Mouse (Mus musculus) lung, adult 18-20 months (tissue): ENCODE data around the gene Ptprs.

Experiments used
- DNase-seq, 2 experiments: peaks; one replicate each; pipeline ENCODE4 v3.0.0; 2022; ENCODE audit warnings: mixed read lengths in 2 of 2

Gene Ptprs

DNA sequence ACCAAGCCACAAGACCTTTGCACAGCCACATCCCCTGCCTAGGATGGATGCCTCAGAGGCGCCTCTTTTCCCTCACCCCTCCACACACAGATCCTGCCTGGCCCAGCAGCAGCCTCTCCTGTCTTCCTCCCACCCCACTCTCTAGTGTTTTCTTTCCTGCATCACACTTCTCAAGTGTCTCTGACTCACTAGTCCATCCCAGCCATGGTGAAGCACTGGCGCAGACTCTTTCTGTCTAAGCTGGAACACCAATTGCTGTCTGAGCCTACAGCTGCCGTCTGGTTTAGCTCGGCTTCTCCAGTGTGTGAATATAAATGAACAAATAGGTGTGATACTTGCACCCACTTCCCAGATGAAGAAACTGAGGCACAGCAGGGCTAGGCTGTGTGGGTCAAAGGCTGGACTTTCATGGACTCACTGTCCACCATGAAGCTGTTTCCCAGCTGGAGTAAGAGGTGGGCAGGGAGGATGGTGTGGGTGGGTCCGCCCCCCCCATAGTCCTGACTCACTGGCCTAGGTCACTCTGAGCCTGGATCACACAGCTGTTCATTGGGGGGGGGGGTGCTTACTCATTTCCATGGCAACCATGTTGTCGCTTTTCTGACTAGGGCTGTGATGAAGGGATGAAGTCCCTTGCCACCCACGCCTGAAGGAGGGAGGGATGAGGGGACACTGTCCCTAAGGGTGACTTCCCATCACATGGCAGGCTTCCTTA is 14.3 kb upstream of the Ptprs start:
- DNase-seq = no peak

DNA sequence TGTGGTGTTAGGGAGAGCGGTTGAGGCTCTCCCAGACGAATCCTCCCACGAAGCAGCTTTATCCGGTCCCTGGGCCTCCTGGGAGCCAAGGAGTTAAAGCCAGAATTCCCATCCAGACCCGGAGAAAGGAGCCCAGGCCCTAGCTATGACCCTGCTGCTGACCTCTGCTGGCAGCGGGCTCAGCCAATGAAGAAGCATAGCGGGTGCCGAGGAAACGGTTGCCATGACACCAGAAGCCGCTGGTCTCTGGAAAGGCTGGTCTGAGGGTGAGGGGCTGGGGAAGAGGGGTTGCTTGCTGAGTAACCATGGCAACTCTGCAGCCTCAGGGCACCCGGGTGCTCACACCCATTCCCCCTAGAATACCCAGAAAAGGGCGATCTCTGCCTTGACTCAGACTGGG is 11.7 kb upstream of the Ptprs start:
- DNase-seq = no peak

DNA sequence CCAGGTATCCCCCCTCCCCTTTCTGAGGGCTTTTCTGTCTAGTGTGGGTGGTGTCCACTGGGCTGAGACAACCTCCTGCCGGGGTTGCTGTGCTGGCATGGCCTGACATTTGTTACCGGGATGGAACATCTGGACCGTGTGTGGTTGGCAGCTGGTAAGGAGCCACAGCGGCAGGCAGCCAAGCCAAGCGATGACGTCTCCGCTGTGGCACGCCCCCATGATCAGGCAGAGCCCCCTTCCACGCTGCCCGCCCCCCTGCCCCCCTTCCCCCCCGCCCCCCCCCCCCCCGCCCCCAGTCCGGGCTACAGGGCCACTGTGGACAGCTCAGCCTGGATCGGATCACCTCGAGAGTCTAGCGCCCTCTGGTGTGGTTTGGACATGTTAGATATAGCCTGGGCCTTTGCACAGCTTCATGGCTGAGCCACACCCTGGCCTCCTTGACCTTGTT is 11.2 kb upstream of the Ptprs start:
- DNase-seq = peak in 1 of 2 experiments; percentile 65

DNA sequence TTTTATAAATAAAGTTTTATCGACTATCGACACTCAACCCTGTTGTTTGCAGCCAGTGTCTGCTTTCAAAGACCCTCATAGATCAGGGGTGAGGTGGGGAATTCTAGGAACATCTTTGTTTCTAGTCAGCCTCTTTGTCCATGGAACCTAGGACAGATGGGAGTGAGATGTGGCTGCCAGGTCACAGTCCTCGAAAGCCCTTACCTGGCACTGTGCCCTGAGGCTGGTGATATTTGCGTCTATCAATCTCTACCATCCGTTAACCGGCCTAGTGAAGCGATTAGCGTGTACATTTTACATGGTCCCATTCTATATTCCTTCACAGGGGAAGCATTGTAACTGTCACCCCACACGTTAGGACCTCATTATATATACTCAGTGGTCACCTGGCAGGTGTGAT is 9.6 kb upstream of the Ptprs start:
- no peak for DNase-seq

DNA sequence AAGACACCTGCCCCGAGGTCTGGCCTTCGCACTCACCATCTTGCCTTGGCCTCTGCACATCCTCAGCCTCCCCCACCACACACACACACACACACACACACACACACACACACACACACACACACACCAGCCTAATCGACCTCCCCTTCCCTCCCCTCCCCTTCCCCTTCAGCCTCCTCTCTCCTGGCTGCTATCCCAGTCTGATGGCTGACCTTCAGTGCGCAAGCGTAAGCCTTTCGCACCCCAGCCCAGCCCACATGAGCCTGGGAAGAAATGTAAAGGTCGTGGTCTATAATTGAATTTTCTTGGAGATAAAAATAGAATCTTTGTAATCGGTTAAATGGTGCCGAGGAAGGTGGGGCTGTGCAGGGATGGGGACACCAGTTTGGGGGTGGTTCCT is 8.8 kb upstream of the Ptprs start:
- DNase-seq = no peak

DNA sequence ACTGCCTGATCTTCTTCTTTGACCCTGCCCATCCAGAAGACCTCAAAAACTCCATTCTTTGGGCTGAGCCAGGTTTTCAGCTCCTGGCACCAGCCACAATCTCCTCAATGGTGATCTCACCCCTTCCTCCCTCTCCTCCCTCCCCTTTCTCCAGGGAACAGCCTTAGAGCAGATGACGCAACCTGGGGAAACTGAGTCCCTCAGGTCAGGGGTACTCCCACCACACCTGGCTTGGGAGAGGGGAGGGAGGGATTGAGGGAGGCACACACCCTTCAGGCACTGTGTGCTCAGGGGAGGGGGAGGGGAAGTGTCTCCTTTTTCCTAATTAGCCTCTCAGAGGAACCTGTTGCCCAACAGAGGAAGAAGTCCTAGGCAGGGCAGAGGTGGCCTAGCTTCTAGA is 6.4 kb upstream of the Ptprs start:
- DNase-seq = no peak

DNA sequence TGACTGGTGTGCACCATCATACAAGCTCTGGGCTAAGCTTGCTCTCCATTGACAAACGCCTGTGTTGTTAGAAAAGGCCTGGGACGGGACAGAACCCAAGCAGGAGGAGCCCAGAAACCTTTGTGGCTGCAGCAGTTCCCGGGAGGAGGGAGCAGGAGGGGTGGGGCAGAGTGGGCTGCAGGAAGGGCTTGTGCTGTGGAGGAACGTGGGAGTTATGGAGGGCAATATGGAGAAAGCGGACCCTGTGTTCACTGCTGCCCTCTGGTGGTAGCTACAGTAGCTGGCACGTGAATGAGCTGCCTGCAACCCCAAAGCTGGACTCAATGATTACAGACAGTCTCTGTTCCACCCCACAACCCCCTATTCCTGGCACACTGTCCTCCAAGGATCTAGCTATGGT is 3.1 kb upstream of the Ptprs start:
- DNase-seq = peak; percentile 71 to 78

DNA sequence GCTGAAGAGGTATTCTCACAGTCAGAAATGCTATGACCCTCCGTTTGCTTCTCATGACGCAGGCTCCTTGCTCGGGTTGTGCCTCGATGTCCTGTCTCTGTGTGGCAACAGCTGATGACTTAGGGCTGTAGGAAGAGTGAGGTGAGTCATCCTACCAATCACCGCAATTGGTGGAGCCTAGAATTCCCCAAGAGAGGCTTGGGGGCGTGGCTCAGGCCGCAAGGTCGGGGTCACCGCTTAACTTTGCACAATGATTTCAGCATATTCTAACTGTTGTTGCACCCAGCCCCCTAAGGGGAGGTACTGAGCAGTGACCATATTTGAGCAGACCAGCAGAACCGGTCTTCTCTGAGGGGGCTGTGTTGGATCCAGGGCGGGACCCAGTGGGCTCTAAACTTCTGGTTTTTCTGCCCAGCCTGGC is 1.9 kb upstream of the Ptprs start:
- DNase-seq = peak; percentile 42 to 64

DNA sequence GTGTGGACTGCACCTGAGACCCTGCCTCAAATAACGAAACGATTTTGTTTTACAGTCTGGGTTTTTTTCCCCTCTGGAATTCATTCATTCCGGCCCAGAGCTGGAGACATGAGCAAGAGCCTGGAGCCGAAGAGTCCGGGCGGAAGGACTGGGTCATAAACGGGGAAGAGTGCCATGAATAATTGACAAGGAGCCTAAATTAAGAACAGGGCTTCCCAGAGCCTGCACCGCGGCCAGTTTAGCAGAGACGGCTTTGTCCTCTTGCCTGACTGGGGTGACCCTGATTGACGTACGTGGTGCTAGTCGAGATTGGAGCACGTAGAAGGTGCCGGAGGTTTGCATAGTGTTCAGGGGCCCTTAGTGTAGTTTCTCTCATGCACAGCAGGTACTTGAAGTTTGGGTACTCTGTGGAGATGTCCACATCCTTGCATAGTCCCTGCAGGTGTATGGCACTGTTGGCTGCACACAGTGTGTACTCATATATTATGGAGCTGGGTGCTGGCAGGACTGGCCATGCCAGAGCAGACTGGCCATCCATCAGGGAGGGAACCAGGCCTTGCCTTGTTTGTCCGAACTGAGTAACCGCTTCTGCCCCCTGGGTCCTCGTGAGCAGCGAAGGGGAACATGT is 1.0 kb upstream of the Ptprs start:
- no peak for DNase-seq

DNA sequence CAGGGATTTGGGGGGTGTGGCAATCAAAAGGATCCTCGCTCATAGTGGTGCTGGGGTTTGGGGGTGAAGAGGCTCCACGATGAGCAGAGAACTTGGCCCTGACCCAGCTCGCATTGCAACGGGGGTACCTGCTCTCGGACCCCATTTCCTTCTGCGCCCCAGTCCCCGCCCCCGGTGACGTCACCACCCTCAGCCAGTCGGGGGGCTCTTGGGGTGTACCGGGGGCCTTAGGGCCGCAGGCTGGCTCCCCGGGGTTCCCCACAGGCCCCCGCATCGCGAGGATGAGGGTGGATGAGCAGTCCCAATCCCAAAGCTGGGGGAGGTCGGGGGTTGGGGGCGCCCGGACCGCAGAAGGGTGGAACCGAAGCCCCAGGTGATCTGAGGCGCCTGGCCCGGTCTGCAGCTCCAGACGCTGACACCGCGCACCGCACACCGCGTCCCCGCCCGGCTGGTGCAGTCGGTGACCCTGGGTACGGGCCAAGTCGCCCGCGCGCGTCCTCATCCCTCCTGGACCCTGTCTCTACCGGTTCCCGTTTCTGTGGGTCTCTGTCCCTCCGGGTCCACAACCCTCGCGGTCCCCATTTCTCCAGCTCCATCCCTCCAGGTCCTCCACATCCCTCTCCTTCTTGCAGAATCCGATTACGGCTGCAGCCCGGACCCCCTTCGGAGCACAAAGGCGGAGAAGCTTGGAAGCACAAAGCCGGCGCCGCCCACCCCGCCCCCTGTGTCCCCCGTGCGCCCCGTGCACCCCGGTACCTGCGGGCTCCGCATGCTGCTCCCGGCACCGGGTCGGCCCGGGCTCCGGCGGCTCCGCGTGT is 490 bp downstream of the Ptprs start:
- DNase-seq = no peak

DNA sequence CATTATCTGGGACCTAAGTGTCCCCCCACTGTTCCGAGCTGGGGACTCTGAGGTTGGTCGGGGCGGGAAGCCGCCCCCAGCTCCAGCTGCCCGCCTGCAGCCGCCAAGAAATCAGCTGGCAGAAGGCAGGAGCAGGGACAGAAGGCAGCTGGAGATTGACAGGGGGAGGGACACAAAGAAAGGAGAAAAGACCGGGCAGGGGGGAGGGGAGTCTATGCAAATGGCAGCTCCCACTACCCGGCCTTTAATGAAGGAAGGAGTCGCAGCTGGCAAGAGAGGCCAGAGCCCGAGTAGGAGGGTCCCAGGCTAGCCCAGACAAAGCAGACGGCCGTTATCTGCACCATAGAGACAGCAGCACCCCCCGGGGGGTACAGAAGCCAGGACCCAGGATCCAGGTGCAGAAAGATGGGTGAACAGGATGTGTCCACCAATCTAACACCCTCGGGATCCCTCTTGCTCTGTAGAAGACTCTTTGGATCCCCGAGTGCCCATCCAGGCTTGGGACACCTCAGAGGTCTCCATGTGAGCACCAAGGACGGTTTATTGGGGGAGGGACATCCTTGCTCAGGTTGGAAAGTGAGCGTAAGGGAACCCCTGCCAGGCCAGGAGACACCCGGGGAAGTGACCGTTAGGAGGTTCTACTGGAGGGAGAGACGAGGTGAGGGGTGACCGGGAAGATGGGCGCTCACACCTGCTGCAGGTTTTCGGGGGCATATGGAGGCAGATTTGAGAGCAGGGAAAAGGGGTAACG is 1.3 kb downstream of the Ptprs start:
- DNase-seq = no peak

DNA sequence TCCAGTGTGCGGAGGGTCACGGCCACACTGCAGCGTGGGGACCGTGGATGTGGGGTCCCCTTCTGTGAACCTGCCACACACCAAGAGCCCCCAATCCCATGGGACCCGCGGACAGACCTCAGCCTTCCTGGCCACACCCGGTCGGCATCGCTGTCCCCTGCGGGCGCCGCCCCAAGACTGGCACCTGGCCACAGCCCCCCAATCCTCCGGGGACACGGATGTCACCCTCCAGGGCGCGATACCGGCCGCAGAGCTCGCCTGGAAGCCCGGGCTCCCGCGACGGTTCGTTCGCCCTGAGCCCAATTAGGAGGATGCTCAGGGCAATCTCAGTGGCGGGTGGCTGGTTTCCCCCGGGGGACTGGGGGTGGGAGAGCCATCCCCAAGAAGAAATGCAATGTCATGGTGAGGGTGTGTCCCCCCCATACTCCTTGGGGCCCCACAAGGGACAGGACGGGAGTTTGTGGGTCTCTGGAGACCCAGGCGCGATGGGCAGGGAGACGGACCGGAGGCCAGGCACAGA is 1.9 kb downstream of the Ptprs start:
- no peak for DNase-seq

DNA sequence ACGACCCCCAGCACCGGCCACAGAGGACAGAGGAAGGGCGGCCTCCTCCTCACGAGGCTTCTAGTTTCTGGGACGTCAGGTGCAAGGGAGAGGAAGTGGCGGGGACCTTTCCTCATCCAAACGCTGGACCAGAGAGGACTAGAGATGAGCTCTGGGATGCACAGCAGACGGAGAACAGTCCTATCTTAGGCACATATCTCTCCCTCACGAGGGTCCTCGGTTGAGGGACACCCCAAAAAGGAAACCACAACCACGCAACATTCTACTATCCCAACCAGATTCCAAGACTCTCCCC is 2.7 kb downstream of the Ptprs start:
- DNase-seq = no peak

DNA sequence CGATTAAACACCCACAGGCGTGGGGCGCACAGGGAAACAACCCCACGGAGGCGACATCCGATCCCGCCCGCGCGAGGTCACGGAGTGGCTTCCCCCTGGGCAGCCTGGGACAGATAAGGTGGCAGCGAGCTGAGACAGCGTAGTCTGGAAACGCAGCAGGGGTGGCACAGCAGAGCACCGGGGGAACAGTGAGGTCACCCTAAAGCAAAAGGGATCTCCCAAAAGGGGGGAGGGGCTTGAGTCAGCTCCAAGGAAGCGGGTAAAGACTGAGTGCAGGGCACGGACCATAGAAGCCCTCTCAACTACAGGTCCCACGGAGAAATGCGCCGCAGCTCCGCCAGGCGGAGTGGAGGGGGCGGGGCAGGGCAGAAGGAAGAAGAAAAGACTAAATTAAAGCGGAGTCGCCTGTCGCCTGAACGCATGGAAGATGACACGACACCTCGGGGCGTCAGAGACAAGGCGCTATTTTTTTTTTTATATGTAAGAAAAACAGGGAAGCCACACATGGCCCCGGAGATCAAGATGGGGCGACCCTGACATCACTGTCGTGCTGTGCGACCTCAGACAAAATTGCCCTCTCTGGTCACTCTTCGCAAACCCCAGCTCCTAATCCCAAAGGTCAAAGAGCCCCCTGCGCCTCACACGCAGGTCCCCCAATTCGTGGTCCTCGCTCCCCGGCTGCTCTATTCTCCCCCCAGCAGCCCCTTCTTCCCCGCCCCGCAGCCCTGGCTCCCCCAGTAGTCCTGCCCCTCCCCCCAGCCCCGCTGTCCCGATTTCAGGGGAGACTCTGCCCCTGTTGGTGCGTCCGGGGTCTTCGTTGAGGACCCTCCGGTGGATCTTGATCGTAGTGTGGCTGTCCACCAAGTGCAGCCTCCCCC is 3.3 kb downstream of the Ptprs start:
- DNase-seq = peak; percentile 59 to 60

DNA sequence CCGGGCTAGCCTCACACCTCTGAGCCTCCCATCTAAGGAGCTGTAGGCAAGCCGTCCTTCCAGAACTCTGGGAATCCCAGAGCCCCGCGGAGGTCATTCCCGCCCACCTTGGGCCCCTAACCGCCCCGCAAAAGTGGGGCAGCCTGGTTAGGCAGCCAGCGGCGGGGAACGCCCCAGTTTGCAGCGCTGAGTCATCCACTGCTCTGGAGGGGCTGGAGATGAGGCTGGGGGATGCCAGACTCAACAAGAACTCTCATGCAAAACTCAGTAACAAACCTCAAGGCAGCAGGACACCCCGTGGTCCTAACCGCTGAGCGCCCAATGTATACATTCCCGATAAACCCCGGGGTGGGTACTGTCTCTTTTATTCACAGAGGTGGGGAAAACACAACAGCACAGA is 4.2 kb downstream of the Ptprs start:
- DNase-seq = no peak

DNA sequence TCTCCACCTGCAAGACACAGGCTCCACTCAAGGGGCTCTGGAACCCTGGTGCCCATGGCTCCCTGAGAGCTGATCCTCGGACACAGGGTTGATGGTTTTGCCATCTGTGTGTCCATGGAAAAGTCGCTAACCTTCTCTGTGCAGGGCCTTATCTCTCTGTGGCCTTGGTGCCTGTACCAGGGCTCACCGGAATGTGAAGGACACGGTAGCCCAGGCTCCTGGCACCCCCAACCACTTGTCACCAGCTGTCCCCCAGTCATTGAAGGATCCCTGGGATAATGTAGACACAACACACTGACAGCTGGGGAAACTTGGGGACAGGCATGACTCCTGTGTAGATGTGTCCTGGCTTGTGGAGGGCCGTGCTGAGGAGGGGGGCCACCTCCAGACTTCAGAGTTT is 5.1 kb downstream of the Ptprs start:
- DNase-seq = no peak

DNA sequence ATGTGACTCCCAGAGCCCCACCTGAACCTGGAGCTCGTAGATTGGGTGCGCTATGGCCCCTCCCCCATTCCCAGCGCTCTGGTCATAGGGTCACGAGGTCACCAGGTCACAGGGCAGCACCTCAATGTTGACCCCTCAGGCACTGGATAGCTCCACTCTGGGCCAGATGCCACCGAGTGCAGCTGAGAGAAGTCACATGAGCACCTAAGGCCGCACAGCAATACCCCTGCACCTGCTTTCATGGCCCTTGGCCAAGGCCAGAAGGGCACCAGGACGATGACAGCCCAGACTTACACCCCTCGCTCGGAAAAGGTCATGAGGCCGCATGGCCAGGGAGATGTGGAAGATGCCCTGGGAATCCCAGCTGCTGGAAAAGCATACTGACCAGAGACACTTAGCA is 5.7 kb downstream of the Ptprs start:
- DNase-seq = no peak

DNA sequence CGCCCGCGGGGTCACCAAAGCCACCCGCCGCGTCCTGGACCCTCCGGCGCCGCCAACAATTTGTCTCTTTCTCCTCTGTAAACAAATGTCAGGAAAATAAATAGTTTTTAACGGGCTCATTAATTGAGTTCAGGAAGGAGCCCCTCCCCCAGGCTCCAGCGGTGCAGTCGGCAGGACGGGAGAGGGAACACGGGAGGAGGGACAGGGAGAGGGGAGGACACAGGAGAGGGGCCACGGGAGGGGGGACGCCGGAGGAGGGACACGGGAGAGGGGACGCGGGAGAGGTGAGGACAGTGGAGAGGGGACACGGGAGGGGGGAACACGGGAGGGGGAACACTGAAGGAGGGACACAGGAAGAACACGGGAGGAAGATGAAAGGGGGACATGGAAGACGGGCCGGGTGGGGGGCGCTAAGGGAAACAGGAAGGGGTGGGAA is 6.3 kb downstream of the Ptprs start:
- peak in 1 of 2 experiments; percentile 55 for DNase-seq

DNA sequence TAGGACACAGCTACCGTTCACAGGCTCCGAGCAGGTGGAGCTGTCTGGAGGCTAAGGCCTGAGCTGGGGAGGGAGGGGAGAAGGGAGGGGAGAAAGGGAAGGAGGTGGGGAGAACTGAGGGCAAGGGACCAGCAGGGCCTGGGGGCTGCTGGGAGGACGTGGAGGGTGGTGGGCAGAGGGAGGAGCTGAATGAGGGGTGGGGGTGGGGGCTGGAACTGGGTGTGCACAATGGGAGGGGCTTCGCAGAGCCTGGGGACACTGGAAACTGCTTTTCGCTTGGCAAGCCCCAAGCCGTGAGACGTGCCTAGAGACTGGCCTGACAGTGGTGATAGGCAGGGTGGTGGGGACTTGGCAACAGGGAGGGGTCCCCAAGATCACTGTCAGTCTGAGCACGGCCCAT is 7.0 kb downstream of the Ptprs start:
- no peak for DNase-seq

DNA sequence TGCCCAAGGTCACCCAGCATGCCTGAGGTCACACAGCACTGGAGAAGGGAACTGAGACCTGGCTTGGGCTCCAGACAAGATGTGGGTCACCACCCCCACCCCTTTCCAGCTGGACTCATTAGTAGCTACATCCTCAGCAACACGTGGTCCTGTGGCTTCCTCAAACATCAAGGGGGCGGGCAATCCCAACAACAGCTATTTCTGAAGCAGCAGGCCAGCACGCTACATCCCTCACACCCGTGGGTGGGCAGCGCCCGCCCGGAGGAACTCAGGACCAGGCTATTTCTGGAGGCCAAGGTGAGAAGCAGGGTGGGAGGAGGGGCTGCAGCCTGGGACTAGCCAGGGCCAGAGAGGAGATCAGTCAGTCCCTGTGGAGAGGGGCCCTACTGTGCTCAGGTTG is 7.4 kb downstream of the Ptprs start:
- DNase-seq = peak; percentile 47 to 48

DNA sequence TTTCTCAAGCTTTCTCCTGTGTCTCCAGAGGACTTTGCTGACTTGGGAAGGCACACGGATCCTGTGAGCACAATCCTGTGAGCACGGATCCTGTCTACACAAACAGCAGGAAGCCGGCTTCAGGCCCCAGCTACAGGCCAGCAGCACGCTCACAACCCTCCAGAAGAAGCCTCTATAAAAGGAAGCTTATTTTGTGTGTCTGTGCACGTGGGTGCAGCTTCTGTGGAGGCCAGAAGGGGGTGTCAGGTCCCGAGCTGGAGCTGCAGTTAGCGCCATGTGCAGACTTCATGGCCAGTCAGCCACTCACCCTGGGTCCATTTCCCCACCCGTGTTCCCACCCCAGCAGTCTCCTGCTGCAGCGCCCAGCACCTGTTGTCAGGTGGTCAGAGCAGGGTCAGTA is 7.9 kb downstream of the Ptprs start:
- DNase-seq = no peak

DNA sequence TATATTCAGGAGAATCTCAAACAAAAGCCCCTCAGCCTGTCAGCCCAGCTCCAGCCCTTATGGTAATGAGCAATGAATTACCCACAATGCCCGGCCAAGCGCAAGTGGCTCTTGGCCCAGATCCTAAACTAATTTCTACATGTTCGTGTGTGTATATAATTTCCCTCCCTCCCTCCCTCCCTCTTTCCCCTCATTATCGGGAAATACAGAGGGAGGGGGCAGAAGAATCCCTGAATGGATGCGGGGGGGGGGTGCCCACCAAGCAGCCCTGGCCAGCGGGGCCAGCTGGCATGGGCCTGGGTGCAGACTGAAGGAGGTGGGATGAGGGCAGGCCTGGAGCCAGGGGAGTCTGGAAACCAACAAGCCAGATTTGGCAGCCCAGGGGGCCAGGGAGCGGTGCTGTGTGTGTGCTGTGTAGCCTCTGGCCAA is 8.8 kb downstream of the Ptprs start:
- peak; percentile 54 to 72 for DNase-seq
